Mouse (Mus musculus) right cerebral cortex, postnatal 36 days (tissue): Measurements from ENCODE around the gene Inhbe.
A peak's percentile ranks its signal among the peaks of the same experiment; 100 is the strongest.
"Not testable (repeated sequence)": the region's sequence is repeated elsewhere in the genome, so short reads cannot be mapped to it uniquely, and the experiment has no call there.

Experiments used
- DNase-seq, 2 experiments: peaks; one replicate each; pipeline ENCODE4 v3.0.0; 2022; ENCODE audit warnings: low spot score in 2 of 2, mixed read lengths in 1 of 2

Inhbe gene

GRCm38 (mm10) chr10:127323131-127323855 lies 30.9 kb downstream of the Inhbe start:
- DNase-seq: no peak

DNA sequence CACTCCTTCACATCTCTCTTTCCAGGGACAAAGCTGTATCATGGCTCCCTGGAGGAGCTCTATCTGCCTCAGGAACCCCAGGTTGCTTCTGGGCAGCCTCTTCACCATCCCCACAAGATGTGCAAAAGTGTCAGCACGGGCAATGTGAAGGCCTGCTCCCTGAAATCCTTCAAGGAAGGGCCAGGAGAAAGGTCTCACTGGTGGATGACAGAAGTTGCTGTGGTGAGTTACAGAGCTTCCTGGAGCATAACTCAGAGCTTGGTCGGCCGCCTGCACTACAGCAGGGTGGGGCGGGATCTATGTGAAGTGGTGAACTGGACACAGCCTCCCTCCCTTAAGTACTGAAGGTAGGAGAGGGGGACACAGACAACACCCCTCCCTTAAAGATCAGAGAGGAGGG lies 31.5 kb downstream of the Inhbe start:
- DNase-seq: no peak

- no peak for DNase-seq
Measured at GRCm38 (mm10) chr10:127322178-127322577, 32.0 kb downstream of the Inhbe start.

DNA sequence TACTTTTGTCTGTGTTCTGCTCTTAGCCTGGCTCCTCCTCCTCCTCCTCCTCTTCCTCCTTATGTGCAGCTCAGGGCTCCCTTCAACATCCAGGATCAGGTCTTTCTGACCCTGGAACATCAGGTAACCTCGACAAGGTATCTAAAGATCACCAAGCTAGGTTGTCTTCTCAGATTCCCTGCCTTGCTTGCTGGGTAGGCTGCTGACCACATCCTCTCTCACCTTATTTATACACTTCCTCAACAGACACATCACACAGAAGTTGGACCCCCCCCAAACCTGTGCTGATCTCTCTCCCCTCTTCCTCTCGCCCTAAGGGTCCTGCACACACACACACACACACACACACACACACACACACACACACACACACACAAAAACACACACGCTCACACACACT lies 32.6 kb downstream of the Inhbe start, which contains the start of gene Arhgap9:
Arhgap9 (plus strand) TSS at position 344 of the 400 bp plus-strand sequence.
- DNase-seq: no peak

- DNase-seq: no peak
Measured at GRCm38 (mm10) chr10:127319969-127320368, 34.2 kb downstream of the Inhbe start.

DNA sequence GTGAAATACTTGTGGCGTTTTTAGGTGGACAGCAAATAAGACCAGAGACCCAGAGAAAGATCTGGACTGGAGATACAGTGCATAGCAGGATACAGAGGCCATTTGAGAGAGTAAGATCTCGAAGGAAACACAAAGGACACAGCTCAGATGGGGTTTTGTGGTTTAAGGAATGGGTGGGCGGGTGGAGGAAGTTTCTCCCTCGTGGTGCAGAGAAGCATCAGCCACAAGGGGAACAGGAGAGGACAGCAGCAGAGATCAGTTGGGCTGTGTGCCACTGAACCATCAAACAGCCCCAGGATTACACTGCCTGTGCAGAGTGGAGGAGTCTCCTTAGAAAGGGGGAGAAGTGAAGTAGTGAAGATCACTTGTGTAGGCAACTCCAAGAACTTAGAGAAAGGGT lies 36.2 kb downstream of the Inhbe start:
- no peak for DNase-seq

GRCm38 (mm10) chr10:127317277-127317676 lies 36.9 kb downstream of the Inhbe start:
- DNase-seq: no peak

- not testable (repeated sequence) for DNase-seq
Measured at GRCm38 (mm10) chr10:127314950-127315349, 39.3 kb downstream of the Inhbe start.

DNA sequence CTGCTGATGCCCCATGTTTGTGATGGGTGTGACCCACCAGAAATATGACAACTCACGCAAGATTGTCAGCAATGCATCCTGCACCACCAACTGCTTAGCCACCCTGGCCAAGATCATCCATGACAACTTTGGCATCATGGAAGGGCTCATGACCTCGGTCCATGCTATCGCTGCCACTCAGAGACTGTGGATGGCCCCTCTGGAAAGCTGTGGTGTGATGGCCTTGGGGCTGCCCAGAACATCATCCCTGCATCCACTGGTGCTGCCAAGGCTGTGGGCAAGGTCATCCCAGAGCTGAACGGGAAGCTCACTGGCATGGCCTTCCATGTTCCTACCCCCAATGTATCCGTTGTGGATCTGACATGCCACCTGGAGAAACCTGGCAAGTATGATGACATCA lies 40.7 kb downstream of the Inhbe start:
- DNase-seq: not testable (repeated sequence)

GRCm38 (mm10) chr10:127312858-127313257 lies 41.4 kb downstream of the Inhbe start:
- no peak for DNase-seq

GRCm38 (mm10) chr10:127312356-127312676 lies 41.9 kb downstream of the Inhbe start:
- peak; percentile 52 to 61 for DNase-seq

- DNase-seq: peak; percentile 94 to 96
Measured at GRCm38 (mm10) chr10:127311476-127312355, 42.5 kb downstream of the Inhbe start, which contains the start of gene Mars. Gene Mars, minus strand, starts transcription at chr10:127311786.

GRCm38 (mm10) chr10:127310523-127311475 lies 43.4 kb downstream of the Inhbe start:
- DNase-seq: no peak

DNA sequence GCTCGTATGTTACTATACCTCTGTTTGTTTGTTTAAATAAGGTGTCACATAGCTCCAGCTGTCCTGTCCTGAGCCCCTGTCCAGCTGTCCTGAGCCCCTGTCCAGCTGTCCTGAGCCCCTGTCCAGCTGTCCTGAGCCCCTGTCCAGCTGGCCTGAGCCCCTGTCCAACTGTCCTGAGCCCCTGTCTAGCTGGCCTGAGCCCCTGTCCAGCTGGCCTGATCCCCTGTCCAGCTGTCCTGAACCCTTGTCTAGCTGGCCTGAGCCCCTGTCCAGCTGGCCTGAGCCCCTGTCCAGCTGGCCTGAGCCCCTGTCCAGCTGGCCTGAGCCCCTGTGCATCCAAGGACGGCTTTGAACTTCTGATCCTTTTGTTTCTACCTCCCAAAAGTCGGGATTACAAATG lies 45.0 kb downstream of the Inhbe start:
- not testable (repeated sequence) for DNase-seq

DNA sequence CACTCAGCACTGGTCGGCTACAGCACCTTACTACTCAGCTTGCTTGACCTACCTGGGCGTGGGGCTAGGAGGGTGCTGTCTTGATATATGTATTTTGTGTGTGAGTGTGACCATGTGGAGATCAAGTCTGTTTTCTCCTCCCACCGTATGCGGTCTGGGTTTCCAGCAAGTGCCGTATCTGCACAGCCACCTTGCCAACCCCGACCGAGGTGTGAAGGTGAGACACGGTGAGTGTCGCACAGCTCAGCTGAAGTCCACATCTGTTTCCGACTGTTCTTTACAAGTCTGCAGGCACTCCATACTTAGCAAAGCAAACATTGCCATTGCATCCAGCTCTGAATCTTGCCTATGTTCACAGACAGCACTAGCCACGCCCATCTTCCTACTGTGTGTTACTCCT lies 51.1 kb downstream of the Inhbe start:
- no peak for DNase-seq

GRCm38 (mm10) chr10:127300361-127300760 lies 53.9 kb downstream of the Inhbe start:
- no peak for DNase-seq
